Mouse (Mus musculus) intestine, embryonic 14.5 days (tissue): ENCODE results near the gene Skp1a. TPM values are rescaled to one million over a fixed set of nuclear protein-coding genes. Genes with fewer than 3 reads are reported as not detected.

Experiments
- ATAC-seq: fragments of 200-750 bp; cut with Nextera tagmentation; replicated peaks from 2 replicates; pipeline ENCODE4 v1.8.0; 2017; ENCODE audit warnings: low read depth, moderate number of reproducible peaks, moderate TSS enrichment, moderate library complexity; ENCODE audit not compliant: low FRiP score, low TSS enrichment
- DNase-seq: peaks from one replicate; pipeline ENCODE4 v3.0.0-alpha.2; 2018; ENCODE audit warnings: low spot score
- H3K27ac ChIP-seq: fragments of 300-500 bp; sonication (generic); 2 replicates; pipeline ENCODE4 v1.5.1; 2014; ENCODE audit warnings: low read depth, mild to moderate bottlenecking, control low read depth
- H3K27me3 ChIP-seq: fragments of 300-500 bp; sonication (generic); replicated peaks from 2 replicates; pipeline ENCODE4 v1.6.1; 2014; ENCODE audit warnings: low read length, control low read depth; ENCODE audit not compliant: control insufficient read depth, insufficient read depth
- H3K36me3 ChIP-seq: fragments of 300-500 bp; sonication (generic); 2 replicates; pipeline ENCODE4 v1.6.1; 2014; ENCODE audit warnings: low read length, control low read depth; ENCODE audit not compliant: control insufficient read depth, insufficient read depth
- H3K4me1 ChIP-seq: fragments of 300-500 bp; sonication (generic); replicated peaks from 2 replicates; pipeline ENCODE4 v1.6.1; 2014; ENCODE audit warnings: low read length, control low read depth, mixed read lengths; ENCODE audit not compliant: control insufficient read depth, insufficient read depth
- H3K4me2 ChIP-seq: fragments of 300-500 bp; sonication (generic); 2 replicates; pipeline ENCODE4 v1.6.1; 2014; ENCODE audit warnings: low read length
- H3K4me3 ChIP-seq: fragments of 300-500 bp; sonication (generic); 2 replicates; pipeline ENCODE4 v1.5.1; 2014; ENCODE audit warnings: low read depth, low read length, control low read depth, mixed read lengths
- H3K9ac ChIP-seq: fragments of 300-500 bp; sonication (generic); 2 replicates; pipeline ENCODE4 v1.6.1; 2014; ENCODE audit warnings: mild to moderate bottlenecking, low read length
- H3K9me3 ChIP-seq: fragments of 300-500 bp; sonication (generic); 2 replicates; pipeline ENCODE4 v1.6.1; 2016; ENCODE audit warnings: low read length, control low read depth; ENCODE audit not compliant: control insufficient read depth
- WGBS: fragments of 180-500 bp; shearing (Covaris S2); extraction: QIAGEN DNeasy Blood & Tissue Kit; methylation state at CpG from one replicate; pipeline ENCODE4 v1.1.7; 2014; 5-methylcytosine and 5-hydroxymethylcytosine counted together
- polyA plus RNA-seq: library from polyadenylated mRNA; unstranded; fragments of >200 nt; fragmentation: Nextera tagmentation; extraction: Ambion mirVana; gene quantifications from 2 replicates; pipeline ENCODE4 v1.2.1, GENCODE M21; 2014

Skp1a gene
- polyA plus RNA-seq, 1 experiment from 2014 or later: 743 TPM

DNA sequence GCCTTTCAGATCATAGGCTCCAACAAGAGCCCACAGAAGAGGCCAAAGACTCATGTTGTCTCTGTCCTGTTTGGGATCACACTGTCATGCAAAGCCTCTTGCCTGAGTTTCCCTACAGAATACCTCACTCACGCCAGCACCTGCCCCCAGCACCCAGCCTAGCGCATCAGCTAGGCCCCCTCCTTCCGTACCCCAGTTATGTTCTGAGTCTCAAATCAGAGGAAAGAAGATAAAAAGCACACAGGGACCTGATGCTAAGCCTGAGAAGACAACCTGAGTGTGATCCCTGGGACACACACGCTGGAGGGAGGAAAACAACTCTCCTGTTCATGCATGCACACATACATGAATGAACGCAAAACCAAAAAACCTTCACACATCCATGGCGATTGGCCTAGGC lies 47.2 kb downstream of the Skp1a start:
- Histone ChIP-seq H3K4me1 (0 out of 2 replicates have a peak, but pooled peaks cover 8% of the 10 kb centered on the region), H3K27ac (no peak overlapping the region), H3K4me3 (no peak overlapping the region), H3K4me2 (no peak overlapping the region), H3K9me3 (no peaks in the 10 kb centered on the region), H3K9ac (no peak overlapping the region), H3K36me3 (peaks cover 3% of the 10 kb centered on the region; the same call in 1 of the 2 replicates), H3K27me3 (no peaks in the 10 kb centered on the region)
- WGBS: 99% methylated on average over 6 of the region's 6 CpGs
- DNase-seq (no peak), ATAC-seq (no peak)

DNA sequence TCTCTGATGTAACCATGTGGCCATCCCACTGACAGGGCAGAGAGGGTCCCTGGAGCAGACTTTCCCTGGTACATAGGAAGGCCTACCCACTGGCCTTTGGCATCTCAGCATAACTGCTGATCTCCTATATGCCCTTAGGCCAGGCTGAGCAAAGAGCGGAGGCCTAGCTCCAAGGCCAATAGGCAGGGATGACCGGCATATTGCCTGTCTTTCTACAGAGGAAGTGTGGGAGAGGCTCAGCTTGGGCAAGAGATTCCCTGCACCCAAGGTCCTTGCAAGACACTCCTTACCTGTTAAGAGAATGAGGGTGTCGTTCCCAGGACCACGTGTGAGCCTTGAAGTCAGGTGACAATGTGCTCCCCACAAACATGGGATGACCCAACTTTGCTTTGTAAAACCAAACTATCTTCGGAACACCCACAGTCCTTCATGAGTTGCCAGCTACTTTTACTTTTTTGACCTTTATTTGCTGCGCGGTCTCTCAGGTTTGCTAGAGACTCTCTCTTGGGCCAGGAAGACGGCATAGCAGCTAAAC lies 47.9 kb downstream of the Skp1a start:
- no peaks in the 10 kb centered on the region for H3K9me3 ChIP-seq
- no peak overlapping the region for H3K27ac ChIP-seq
- 0 out of 2 replicates have a peak, but pooled peaks cover 2% of the 10 kb centered on the region for H3K27me3 ChIP-seq
- no peak for DNase-seq
- peaks cover 3% of the 10 kb centered on the region; the same call in 1 of the 2 replicates for H3K36me3 ChIP-seq
- H3K9ac ChIP-seq: no peak overlapping the region
- WGBS: 92% methylated on average over 8 of the region's 8 CpGs
- no peak for ATAC-seq
- no peak overlapping the region for H3K4me3 ChIP-seq
- peaks cover 12% of the 10 kb centered on the region for H3K4me1 ChIP-seq
- H3K4me2 ChIP-seq: no peak overlapping the region

DNA sequence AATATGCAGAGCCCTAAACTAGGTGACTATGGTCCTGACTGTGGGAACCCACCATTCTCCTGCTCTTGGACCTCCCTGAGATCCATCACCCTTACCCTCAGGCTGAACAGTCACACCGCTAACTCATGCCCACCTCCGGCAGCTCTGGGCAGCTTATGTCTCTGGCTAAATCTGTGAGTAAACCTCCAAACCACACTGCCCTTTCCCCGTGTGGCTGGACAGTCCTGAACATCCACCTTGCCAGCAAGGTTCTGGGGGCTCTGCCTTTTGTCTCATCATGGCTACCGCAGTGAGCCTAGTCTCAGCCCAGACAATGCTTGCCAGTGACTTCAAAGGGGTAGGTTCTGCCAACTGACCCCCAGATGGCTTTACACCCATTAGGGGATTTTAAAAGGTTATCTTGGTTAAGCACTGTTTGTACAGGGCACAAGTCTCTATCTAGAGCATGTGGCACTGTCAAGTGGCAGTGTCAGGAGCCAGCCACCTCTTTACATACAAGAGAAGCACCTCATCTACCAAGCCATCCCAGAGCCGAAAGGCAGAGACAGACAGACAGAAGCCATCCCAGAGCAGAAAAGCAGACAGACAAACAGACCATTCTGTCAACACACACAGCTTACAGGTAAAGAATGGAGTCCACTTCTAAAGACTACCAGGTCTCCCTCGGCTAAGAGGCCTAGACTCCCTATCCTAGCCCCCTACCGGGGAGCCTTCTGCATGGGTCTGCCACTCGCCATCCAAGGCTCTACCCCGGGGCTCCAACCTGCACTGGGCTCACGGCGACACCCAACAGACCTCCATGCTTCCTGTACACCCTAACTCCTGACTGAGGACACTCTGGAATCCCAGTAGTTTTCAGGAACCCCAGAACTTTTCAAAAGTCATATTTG lies 49.0 kb downstream of the Skp1a start:
- DNase-seq (no peak), ATAC-seq (no peak)
- 92% methylated on average over 11 of the region's 11 CpGs for WGBS
- peaks cover 14% of the 10 kb centered on the region for H3K4me1 ChIP-seq
- no peak overlapping the region for H3K27ac ChIP-seq
- 0 out of 2 replicates have a peak, but pooled peaks cover 13% of the 10 kb centered on the region for H3K27me3 ChIP-seq
- H3K36me3 ChIP-seq: peaks cover 3% of the 10 kb centered on the region; the same call in 1 of the 2 replicates
- no peaks in the 10 kb centered on the region for H3K9me3 ChIP-seq
- H3K4me2 ChIP-seq: no peak overlapping the region
- H3K9ac ChIP-seq: no peak overlapping the region
- no peak overlapping the region for H3K4me3 ChIP-seq

DNA sequence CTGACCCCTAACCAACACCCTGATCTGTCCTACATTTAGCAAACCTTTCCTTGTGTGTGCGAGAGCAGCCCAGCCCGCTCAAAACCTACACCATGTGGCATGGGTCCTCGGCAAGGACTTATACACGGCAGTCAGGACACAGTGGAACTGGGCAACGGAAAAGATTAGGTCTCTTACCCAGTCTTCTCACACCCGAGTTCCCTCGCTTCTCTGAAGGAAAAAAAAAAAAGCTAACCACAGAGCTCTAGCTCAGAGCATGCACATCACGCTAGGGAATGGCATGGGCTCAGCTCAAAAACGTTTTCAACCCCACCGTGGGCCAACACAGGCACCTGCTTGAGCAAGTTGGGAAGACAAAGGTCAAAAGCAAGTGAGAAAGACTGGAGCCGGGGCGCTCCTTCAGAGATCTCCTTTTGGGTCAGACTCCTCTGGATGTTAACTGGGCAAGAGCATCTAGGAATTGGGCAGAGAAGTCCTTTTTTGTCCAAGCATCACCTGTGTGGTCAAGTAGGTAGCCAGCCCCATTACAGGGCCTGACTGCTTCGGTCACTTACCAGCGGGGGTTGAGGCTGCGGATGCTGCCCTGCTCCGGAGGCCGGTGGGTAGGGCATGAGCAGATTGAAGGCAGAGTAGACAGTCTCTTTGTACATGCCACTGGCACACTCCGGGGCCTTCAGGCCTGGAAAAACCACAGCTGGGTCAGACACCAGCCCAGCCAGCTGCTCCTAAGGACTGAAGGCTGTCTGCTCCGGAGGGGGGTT lies 50.0 kb downstream of the Skp1a start:
- peak overlapping the region; percentile 97 for H3K4me2 ChIP-seq
- DNase-seq (no peak), ATAC-seq (no peak)
- no peak overlapping the region for H3K9ac ChIP-seq
- H3K9me3 ChIP-seq: no peaks in the 10 kb centered on the region
- H3K4me1 ChIP-seq: peaks cover 14% of the 10 kb centered on the region
- H3K4me3 ChIP-seq: peak overlapping the region; percentile 66; the same call in 1 of the 2 replicates
- H3K36me3 ChIP-seq: peaks cover 3% of the 10 kb centered on the region; the same call in 1 of the 2 replicates
- 73% methylated on average over 19 of the region's 19 CpGs for WGBS
- H3K27me3 ChIP-seq: 0 out of 2 replicates have a peak, but pooled peaks cover 17% of the 10 kb centered on the region
- no peak overlapping the region for H3K27ac ChIP-seq

DNA sequence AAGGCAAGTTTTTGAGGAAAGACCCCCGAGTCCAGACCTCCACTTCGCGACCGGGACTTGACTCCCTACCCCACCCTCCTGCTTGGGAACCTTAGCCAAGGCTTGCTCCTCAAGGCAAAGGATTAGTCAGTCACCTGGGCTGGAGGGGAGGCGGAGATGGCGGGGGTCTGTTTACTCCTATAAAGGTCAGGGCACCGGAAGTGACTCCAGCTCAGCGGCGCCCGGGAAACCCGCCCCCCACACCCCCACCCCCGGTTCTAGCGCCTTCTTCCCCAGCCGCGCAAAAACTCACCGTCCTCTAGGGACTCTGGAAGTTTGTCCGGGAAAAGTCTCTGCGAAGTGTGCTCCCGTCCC lies 50.6 kb downstream of the Skp1a start:
- Histone ChIP-seq H3K4me2 (peak overlapping the region; percentile 97), H3K9me3 (no peaks in the 10 kb centered on the region), H3K4me1 (peaks cover 14% of the 10 kb centered on the region), H3K27ac (no peak overlapping the region), H3K27me3 (0 out of 2 replicates have a peak, but pooled peaks cover 17% of the 10 kb centered on the region), H3K4me3 (peak overlapping the region; percentile 66), H3K36me3 (peaks cover 3% of the 10 kb centered on the region; the same call in 1 of the 2 replicates), H3K9ac (peak overlapping the region; percentile 51)
- WGBS: 3% methylated on average over 19 of the region's 19 CpGs
- DNase-seq (no peak), ATAC-seq (peak; percentile 10; the same call in 1 of the 2 replicates)

DNA sequence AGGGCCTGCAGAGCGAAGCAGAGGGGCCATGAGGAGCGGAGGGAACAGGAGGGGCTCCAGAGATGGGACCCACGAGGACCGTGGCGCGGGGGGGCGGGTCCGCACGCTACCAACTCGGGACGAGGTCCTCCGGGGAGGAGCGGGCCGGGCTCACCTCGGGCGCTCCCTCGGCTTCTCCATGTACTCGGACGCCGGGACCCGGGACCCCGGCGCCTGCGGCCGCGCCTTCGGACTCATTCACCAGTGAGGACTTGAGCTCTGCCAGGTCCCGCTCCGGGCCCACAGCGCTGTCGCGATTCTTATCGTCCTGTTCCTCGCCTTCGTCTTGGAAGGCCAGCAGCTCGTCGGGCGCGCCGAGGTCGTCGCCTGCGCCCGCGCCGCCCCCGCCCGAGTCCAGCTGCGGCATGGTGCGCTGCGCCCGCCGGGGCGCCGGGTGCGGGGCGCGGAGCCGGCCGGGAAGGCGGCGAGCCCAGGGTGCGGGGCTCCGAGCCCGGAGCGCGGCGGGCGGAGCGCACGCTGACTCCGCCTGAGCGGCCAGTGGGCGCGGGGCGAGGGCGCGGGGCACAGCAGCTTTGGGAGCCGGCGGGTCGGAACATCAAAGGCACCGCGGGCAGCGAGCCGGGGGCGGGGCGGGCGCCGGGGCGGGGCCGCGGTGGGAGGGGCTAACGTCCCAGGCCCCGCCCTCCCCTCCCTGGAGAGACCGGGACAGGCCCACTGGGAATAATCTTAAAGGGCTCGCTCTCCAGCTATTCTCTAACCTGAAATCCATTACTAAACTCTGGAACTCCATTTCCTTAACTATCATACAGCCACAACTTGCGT lies 51.2 kb downstream of the Skp1a start, which contains the start of gene Tcf7:
Gene Tcf7, minus strand, starts transcription at position 241 of the 822 bp plus-strand sequence.
- Histone ChIP-seq H3K4me3 (peak within 1 kb of the TSS; percentile 66), H3K36me3 (peaks cover 3% of the 10 kb centered on the region; the same call in 1 of the 2 replicates), H3K4me1 (peaks cover 14% of the 10 kb centered on the region), H3K27ac (no peak within 1 kb of the TSS), H3K4me2 (peak within 1 kb of the TSS; percentile 97), H3K9ac (peak within 1 kb of the TSS; percentile 51), H3K27me3 (0 out of 2 replicates have a peak, but pooled peaks cover 17% of the 10 kb centered on the region), H3K9me3 (no peaks in the 10 kb centered on the region)
- whole genome bisulfite sequencing: under 1% methylated on average over 71 of the region's 97 CpGs
- ATAC-seq (peak; percentile 75), DNase-seq (peak; percentile 91)

DNA sequence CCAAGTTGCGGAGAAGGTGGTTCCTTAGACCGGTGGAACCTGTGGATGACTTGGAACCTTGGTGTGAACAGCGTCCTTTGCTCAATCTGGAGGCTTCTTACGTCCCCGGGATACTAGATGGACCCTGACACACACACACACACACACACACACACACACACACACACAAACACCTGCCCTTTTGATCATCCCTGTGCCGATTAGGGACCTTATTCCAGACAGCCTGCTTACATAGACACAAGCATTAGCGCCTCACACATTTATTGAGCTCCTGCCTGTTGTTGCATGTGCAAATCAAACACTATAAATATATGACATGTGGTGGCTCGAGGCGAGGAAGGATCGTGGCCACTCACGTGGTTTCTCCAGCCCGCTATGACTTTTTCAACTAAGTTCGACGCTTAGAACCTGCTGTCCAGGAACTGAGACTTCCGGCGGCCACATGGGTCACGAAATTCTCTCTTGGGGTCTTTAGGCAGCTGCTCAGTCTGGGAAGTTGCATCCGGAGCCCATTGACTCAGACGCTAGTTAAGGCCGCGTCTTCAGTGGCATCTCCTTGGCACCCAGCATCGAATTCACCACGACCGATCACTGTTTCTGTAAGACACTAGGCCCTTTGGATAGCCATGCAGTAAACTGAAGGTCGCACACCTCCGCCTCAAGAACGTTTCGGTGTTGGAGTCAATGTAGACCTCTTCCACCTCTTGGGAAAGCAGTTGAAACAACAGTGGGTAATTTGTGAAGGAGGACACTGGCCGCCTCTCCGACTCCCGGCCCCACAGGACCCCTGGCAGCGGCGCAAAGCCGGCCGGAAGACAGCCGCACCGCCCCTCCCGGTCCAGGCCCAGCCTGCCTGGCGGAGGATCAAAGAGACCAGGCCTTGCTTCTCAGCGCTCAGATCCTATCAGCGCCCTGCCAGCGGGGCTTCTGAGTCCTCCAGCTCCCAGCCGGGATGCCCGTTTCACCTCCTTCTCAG lies 52.1 kb downstream of the Skp1a start:
- Histone ChIP-seq H3K9ac (no peak overlapping the region), H3K27ac (no peak overlapping the region)

More for the DNA sequence above, 52.1 kb downstream of the Skp1a start:
- H3K4me2 ChIP-seq: peak overlapping the region; percentile 97
- peaks cover 14% of the 10 kb centered on the region for H3K4me1 ChIP-seq
- peak; percentile 80 for DNase-seq
- peaks cover 3% of the 10 kb centered on the region; the same call in 1 of the 2 replicates for H3K36me3 ChIP-seq
- WGBS: 9% methylated on average over 44 of the region's 44 CpGs
- H3K9me3 ChIP-seq: no peaks in the 10 kb centered on the region
- H3K4me3 ChIP-seq: peak overlapping the region; percentile 66
- 0 out of 2 replicates have a peak, but pooled peaks cover 17% of the 10 kb centered on the region for H3K27me3 ChIP-seq
- ATAC-seq: peak; percentile 32; the same call in 1 of the 2 replicates
